ENCODE assay signal across 23 mouse cellular contexts in genomic region chr3:144260886-144261285, GRCm38 (mm10). TPM values are rescaled to one million over a fixed set of nuclear protein-coding genes. Genes with fewer than 3 reads are reported as not detected.
DNase-seq lines count a peak whose midpoint lies in the region; ATAC-seq and TF ChIP-seq lines count a peak whose summit lies in the region.
"Had no signal": no experiment of that assay in that cellular context is flagged by ENCODE, and none has a peak within 500 bp of the region (broad histone marks: within the 10 kb centered on the region; RNA-seq: fewer than 3 reads in every experiment).

No protein-coding gene starts in this region.

- H3K9me3 ChIP-seq in liver, postnatal 0 days (ENCODE audit: low read length) = no peaks in the 10 kb centered on the region
- H3K9me3 ChIP-seq: hindbrain, embryonic 13.5 days; lung, embryonic 15.5 days; midbrain, embryonic 13.5 days; neural tube, embryonic 12.5 days had no signal

- H3K4me1 ChIP-seq in liver, adult 2 months (ENCODE audit: control insufficient read depth, insufficient read depth, low read length) = peaks cover 7% of the 10 kb centered on the region
- H3K4me1 ChIP-seq in liver, postnatal 0 days (ENCODE audit: insufficient read depth) = peaks cover 5% of the 10 kb centered on the region
- no peaks in the 10 kb centered on the region for H3K4me1 ChIP-seq in olfactory bulb, adult 2 months (ENCODE audit: control insufficient read depth, insufficient read depth, low read length)
- H3K4me1 ChIP-seq: neural tube, embryonic 12.5 days had no signal

- TF ChIP-seq CTCF in liver, adult 2 months (IDR thresholded peaks at IDR 0.05; ENCODE audit: low read depth, low read length) = no peak
- no peak for TF ChIP-seq CTCF in liver, postnatal 0 days (IDR thresholded peaks at IDR 0.05; ENCODE audit: low read depth)
- TF ChIP-seq CTCF in brain, embryonic 14.5 days (IDR thresholded peaks at IDR 0.05; ENCODE audit: borderline replicate concordance, extremely low read depth, insufficient read depth, insufficient read length) = no peak
- no peak for TF ChIP-seq CTCF in olfactory bulb, adult 2 months (IDR thresholded peaks at IDR 0.05; ENCODE audit: insufficient read depth, low read depth, low read length)

- H3K4me3 ChIP-seq in liver, adult 2 months (ENCODE audit: insufficient read depth, low read depth, low read length) = no peak overlapping the region
- no peak overlapping the region for H3K4me3 ChIP-seq in liver, postnatal 0 days (ENCODE audit: low read depth, low read length)
- H3K4me3 ChIP-seq in olfactory bulb, adult 2 months (ENCODE audit: insufficient read depth, low read depth, low read length) = no peak overlapping the region
- H3K4me3 ChIP-seq: heart, adult 2 months; hindbrain, embryonic 13.5 days; lung, embryonic 15.5 days; midbrain, embryonic 13.5 days; neural tube, embryonic 12.5 days had no signal

- no peak for TF ChIP-seq POLR2A in liver, adult 2 months (IDR thresholded peaks at IDR 0.05; ENCODE audit: extremely low read depth, insufficient read depth, low read length)
- no peak for TF ChIP-seq POLR2A in brain, embryonic 14.5 days (IDR thresholded peaks at IDR 0.05; ENCODE audit: borderline replicate concordance, extremely low read depth, insufficient read depth, insufficient read length, poor library complexity, severe bottlenecking)
- no peak for TF ChIP-seq POLR2A in olfactory bulb, adult 2 months (IDR thresholded peaks at IDR 0.05; ENCODE audit: insufficient read depth, low read depth, low read length)

- H3K4me2 ChIP-seq in liver, postnatal 0 days (ENCODE audit: low read depth, low read length) = no peak overlapping the region
- H3K4me2 ChIP-seq: hindbrain, embryonic 13.5 days; liver, embryonic 11.5 days; lung, embryonic 15.5 days; midbrain, embryonic 13.5 days; neural tube, embryonic 12.5 days had no signal

- 60% methylated on average over 2 of the region's 2 CpGs for WGBS in liver, adult 2 months
- WGBS in liver, postnatal 0 days (ENCODE audit: insufficient replicate concordance) = 54% methylated on average over 2 of the region's 2 CpGs
- 85% methylated on average over 2 of the region's 2 CpGs for WGBS in olfactory bulb, adult 2 months

- no peak for TF ChIP-seq EP300 in liver, postnatal 0 days (IDR thresholded peaks at IDR 0.05; ENCODE audit: low read depth)

- H3K9ac ChIP-seq in liver, adult 2 months (ENCODE audit: low read depth, low read length) = no peak overlapping the region
- no peak overlapping the region for H3K9ac ChIP-seq in liver, postnatal 0 days (replicated peaks)
- H3K9ac ChIP-seq: hindbrain, embryonic 13.5 days; lung, embryonic 15.5 days; midbrain, embryonic 13.5 days; neural tube, embryonic 12.5 days had no signal

- peak; percentile 33 for DNase-seq in liver, adult 2 months (ENCODE audit: extremely low read depth, low read depth, low spot score)
- DNase-seq in liver, postnatal 0 days = no peak
- peak; percentile 54 for DNase-seq in thymus, postnatal 0 days (ENCODE audit: low spot score)
- DNase-seq in thymus, postnatal 14 days = no peak
- DNase-seq in brain, embryonic 14.5 days (ENCODE audit: low read depth) = peak; percentile 48
- DNase-seq in spleen, adult 18-20 months = no peak
- DNase-seq in ovary, postnatal 10 days (ENCODE audit: low spot score) = no peak
- DNase-seq: adrenal gland, adult 2 months; B cell, adult 2 months; cerebellum, adult 8-10 months; gastrocnemius, postnatal 36 days; heart, adult 2 months; heart, postnatal 36 days; kidney, adult 8-10 months; kidney, postnatal 14 days; right cerebral cortex, postnatal 4 days; thymus, adult 18-20 months had no signal

- H3K36me3 ChIP-seq in liver, adult 2 months (ENCODE audit: control insufficient read depth, insufficient read depth, low read length) = no peaks in the 10 kb centered on the region
- H3K36me3 ChIP-seq in liver, postnatal 0 days (replicated peaks; ENCODE audit: insufficient read depth, low read length) = no peaks in the 10 kb centered on the region
- H3K36me3 ChIP-seq: hindbrain, embryonic 13.5 days; lung, embryonic 15.5 days; midbrain, embryonic 13.5 days; neural tube, embryonic 12.5 days had no signal

- no peak overlapping the region for H3K27ac ChIP-seq in liver, adult 2 months (replicated peaks; ENCODE audit: insufficient read depth, low read depth, low read length)
- no peak overlapping the region for H3K27ac ChIP-seq in liver, postnatal 0 days (ENCODE audit: low read depth)
- 0 out of 2 replicates have a peak overlapping the region, but pooled peaks have one; percentile 59 for H3K27ac ChIP-seq in olfactory bulb, adult 2 months (ENCODE audit: insufficient read depth, low read depth, low read length)
- H3K27ac ChIP-seq: heart, adult 2 months; hindbrain, embryonic 13.5 days; lung, embryonic 15.5 days; midbrain, embryonic 13.5 days; neural tube, embryonic 12.5 days had no signal

- H3K27me3 ChIP-seq in liver, adult 2 months (ENCODE audit: control insufficient read depth, insufficient read depth, low read length) = no peaks in the 10 kb centered on the region
- no peaks in the 10 kb centered on the region for H3K27me3 ChIP-seq in liver, postnatal 0 days (ENCODE audit: insufficient read depth, low read length)
- H3K27me3 ChIP-seq: hindbrain, embryonic 13.5 days; lung, embryonic 15.5 days; midbrain, embryonic 13.5 days; neural tube, embryonic 12.5 days had no signal

- no peak for ATAC-seq in liver, postnatal 0 days
- ATAC-seq: midbrain, embryonic 13.5 days had no signal

- H3K79me2 ChIP-seq in liver, adult 2 months (ENCODE audit: control insufficient read depth, insufficient read depth, low read length) = no peaks in the 10 kb centered on the region

RNA-seq across cellular contexts. Expression of gene Lmo4, which starts 55.9 kb away (rescaled TPM):
- total RNA-seq in liver, adult 2 months (2014; rRNA removed) = 4.4 and 6.6 TPM in 2 replicates
- polyA plus RNA-seq in liver, adult 2 months (2012; rRNA removed) = 13.3 and 17.3 TPM in 2 replicates
- polyA plus RNA-seq in liver, postnatal 0 days (2015; fragmentation: Nextera tagmentation; extraction: Ambion mirVana) = 17.4 and 19.1 TPM in 2 replicates
- polyA plus RNA-seq in thymus, postnatal 0 days (2015; fragmentation: Nextera tagmentation; extraction: Ambion mirVana) = 39.6 and 43.4 TPM in 2 replicates
- 155 and 177 TPM in 2 replicates for polyA plus RNA-seq in brain, embryonic 14.5 days (2012; rRNA removed)
- not detected in 2 replicates for polyA plus RNA-seq in olfactory bulb, adult 2 months (2012; ENCODE audit: insufficient read depth, insufficient read length, low replicate concordance, missing spikeins)

Comparison
In these comparisons a context has a peak if more than half of its experiments do, and no peak if none do; other contexts are left out.
1. DNase-seq: peak in liver, adult 2 months (single experiment), thymus, postnatal 0 days (single experiment) and brain, embryonic 14.5 days (single experiment); none in liver, postnatal 0 days (single experiment), thymus, postnatal 14 days (single experiment), spleen, adult 18-20 months (0 of 2) and ovary, postnatal 10 days (single experiment).